Mouse (Mus musculus): ENCODE data around the gene Cadm3.

- TF ChIP-seq POLR2A (IDR thresholded peaks at IDR 0.05; ENCODE audit: low read depth, low read length) (no peak), CTCF (IDR thresholded peaks at IDR 0.05; ENCODE audit: extremely low read depth, insufficient read depth, insufficient read length, insufficient replicate concordance) (peak; percentile 49; the same call in 1 of the 2 replicates)
These were observed 43.5 kb downstream of the Cadm3 start for GRCm38 (mm10) chr1:173323839-173324585.
